Mouse (Mus musculus) thymus, adult 2 months (tissue): ENCODE data around the gene Rgs5.

Experiments
- CTCF ChIP-seq: fragments of 200-500 bp; IDR thresholded peaks from 2 replicates; pipeline ENCODE4 v1.5.1; 2012; ENCODE audit warnings: mild to moderate bottlenecking, control low read depth, low read length, moderate library complexity, borderline replicate concordance; ENCODE audit not compliant: control insufficient read depth, poor library complexity, insufficient read depth; ENCODE audit errors: extremely low read depth
- POLR2A ChIP-seq: fragments of 200-500 bp; IDR thresholded peaks from 2 replicates; pipeline ENCODE4 v1.6.1; 2012; ENCODE audit warnings: mild to moderate bottlenecking, low read length, control low read depth, moderate library complexity; ENCODE audit not compliant: control insufficient read depth, poor library complexity, insufficient read depth; ENCODE audit errors: extremely low read depth

DNA sequence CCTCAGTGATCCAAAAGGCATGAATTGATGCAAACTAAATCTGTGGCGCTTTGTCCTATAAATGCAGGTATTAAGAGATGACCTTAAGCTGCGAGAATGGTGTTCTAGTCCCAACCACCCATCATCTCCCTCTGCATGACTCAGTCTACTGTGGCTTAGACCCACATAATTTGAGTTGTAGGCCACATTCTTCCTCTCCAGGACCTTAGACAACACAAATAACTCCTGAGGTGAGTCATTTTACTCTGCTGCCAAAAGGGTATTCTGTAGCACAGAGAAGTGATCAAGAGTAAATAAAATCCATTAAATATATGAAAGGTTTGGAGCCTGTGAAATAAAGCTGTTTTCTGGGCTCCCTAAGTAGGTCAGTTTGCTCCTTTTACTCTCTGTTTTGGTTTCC is 43.9 kb downstream of the Rgs5 start:
- no peak for TF ChIP-seq CTCF
- TF ChIP-seq POLR2A, result no peak
